Mouse (Mus musculus) MN1 (cell line): Measurements from ENCODE around the gene Ptprh.

Experiments used
- DNase-seq: peaks from one replicate; pipeline ENCODE4 v3.0.0-alpha.2; 2016; ENCODE audit warnings: low spot score

The Ptprh gene

DNA sequence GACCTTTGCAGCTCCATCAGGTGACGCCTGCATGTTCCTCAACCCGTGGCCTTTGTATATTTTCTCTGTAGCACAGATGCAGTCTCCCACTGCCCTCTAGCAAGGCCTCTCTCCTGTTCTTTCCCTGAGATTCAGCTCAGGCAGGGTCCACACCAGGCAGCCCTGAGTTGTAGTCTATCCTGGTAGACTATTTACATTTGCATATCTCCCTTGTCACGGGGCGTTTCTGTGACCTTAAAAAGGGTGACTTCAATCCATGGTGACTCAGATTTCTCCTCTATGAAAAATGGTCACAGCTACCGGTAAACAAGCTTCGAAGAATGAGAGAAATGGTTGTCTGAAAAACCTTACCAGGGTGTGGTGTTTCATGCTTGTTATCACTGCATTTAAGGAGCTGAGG, at the start of gene Ptprh:
Ptprh (minus strand) TSS at position 169 of the 400 bp plus-strand sequence.
- no peak for DNase-seq

DNA sequence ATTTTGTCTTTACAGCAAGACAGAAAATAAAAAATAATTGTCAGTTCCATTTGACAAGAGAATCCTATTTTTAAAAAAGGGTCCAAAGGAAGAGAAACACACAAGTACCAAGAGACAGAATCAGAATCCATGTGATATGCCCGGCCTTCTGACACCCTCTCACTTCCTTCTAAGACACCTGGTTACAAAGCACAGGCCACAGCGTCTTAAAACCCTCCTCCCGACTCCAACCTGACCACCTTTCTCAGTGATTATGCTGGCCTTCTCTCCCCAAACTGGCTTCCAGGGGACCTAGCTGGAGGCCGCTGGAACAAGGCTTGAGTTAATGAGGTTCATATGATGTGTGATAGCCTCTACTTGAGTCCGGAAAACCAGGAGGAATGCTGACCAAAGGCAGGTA, 49.5 kb upstream of the Ptprh start:
- DNase-seq: no peak

- no peak for DNase-seq
Observed at GRCm38 (mm10) chr7:4652726-4653125, 48.9 kb upstream of the Ptprh start.

- no peak for DNase-seq
Observed at GRCm38 (mm10) chr7:4651581-4651980, 47.7 kb upstream of the Ptprh start.

- no peak for DNase-seq
Observed at GRCm38 (mm10) chr7:4647992-4648391, 44.2 kb upstream of the Ptprh start.

DNA sequence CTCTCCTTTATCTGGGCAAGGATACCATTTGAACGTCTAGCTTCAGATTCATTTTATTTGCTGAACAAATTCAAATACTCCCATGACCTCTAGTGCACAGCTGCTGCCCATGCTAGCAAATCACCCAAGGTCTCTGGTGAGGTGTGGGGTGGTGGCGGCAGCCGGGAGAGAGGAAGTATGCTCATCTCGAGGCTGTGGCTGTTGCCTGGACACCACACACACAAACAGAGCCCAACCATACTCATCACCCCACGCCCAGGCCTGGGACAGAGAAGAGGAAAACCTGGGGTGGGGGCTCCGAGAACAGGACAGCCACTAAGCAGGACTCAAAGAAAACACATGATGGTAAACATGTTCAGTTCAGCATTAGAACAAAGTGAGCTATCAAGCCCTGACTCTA, 43.5 kb upstream of the Ptprh start:
- no peak for DNase-seq

GRCm38 (mm10) chr7:4646806-4647205, 43.0 kb upstream of the Ptprh start:
- no peak for DNase-seq

GRCm38 (mm10) chr7:4643225-4643624, 39.4 kb upstream of the Ptprh start:
- no peak for DNase-seq

GRCm38 (mm10) chr7:4641956-4642355, 38.1 kb upstream of the Ptprh start:
- DNase-seq: no peak

DNA sequence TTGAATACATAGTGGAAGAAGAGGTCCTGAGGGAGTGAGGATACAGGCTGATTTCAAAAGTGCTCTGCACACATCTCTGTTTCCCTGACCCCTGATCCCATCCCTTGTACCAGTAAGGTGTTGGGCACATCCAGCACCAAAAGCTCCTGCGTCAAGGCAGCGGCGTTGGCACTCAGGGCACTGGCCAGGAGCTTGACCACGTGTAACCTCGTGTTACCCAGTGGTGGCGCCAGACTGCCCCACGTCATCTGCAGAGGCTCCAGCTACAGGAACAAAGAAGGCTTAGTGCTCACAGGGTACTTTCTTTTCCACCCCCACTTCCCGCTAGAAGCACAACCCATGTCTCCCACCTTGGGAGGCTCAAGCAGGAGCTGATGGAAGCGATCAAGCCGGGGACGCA, 37.3 kb upstream of the Ptprh start:
- no peak for DNase-seq

DNA sequence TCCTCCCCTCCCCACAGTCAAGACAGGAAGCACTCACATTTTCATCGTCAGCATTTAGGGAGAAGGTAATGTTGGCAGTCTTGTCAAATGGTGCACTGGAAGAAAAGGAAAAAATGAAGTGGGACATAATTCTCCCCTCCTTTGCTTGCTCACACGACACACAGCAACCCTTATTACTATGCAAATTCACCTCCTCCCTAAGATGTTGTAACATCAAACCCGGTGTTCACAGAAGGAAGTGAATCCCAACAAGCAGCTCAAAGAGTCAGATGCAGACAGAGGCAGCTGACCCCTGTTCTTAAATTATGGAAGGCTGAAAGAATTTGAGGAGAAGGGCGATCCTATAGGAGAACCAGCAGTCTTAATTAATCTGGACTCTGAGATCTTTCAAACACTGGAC, 32.3 kb upstream of the Ptprh start:
- no peak for DNase-seq

DNA sequence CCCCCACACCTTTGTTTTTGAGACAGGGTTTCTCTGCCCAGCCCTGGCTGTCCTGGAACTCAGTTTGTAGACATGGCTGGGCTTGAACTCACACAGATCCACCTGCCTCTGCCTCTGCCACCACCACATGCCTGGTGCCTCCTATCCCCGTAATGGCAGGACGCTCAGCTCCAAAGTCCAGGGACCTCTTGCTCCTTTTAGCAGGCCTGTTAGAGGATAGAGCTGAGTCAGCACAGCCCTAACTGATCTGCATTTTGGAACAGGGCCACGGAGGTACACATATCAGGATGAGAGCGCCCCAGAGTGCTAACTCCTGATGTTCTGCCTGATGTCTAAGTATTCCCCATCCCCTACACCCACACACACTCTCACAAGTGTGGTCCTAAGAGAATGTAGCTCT, 27.2 kb upstream of the Ptprh start, which contains the start of gene Tmem86b:
Tmem86b (minus strand) TSS at position 392 of the 400 bp plus-strand sequence.
- no peak for DNase-seq

- no peak for DNase-seq
Observed at GRCm38 (mm10) chr7:4630198-4630597, 26.4 kb upstream of the Ptprh start.

DNA sequence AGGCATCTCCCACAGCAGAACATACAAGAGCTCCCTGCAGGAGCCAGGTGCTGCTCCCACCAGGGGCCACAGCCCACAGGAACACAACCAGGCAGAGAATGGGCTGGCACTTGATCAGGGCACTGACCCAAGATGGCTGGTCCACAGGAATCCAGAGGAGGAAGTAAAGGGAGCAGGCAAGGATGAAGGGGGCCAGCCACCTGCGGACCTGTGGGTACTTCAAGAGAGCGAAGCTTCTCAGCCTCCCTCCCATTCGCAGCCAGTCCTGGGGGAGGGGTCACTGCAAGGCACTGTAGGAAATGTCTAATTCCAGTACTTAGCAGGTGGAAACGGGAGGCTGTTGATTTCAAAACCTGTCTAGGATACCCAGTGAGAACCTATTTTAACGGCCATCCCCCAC, 25.7 kb upstream of the Ptprh start:
- DNase-seq: no peak

DNA sequence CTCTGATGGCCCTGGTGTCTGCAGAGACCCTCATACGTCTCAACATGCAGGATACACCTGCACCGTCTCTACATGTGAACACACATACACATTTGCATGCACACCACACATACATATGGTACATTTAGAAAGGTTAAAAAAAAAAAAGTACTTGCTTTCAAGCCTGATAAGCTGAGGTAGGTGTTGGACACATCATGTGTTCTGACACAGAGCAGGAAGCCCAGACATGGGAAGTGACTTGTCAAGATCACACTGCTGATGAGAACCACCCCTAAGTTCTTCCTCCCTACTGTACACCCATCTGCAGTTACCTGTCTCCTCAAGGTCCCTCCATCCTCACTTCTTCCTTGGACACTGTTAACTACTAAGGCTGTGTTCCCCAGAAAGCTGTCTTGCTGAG, 22.1 kb upstream of the Ptprh start:
- DNase-seq: no peak

DNA sequence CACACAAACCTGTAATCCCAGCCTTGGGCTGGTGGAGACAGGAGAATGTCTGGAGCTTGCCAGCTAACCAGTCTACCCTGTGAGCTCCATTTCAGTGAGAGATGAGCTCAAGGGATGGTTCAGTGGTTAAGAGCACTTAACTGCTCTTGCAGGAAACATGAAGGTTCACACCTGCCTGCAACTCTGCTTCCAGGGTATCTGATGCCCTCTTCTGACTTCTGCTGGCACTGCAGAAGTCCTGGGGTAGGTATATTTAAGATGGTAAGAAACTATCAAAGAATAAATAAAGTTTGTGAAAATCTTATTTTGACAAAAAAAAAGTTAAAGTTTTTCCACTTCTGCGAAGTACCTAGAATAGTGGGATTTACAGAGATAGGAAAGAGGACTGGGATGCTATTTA, 20.5 kb upstream of the Ptprh start:
- no peak for DNase-seq

DNA sequence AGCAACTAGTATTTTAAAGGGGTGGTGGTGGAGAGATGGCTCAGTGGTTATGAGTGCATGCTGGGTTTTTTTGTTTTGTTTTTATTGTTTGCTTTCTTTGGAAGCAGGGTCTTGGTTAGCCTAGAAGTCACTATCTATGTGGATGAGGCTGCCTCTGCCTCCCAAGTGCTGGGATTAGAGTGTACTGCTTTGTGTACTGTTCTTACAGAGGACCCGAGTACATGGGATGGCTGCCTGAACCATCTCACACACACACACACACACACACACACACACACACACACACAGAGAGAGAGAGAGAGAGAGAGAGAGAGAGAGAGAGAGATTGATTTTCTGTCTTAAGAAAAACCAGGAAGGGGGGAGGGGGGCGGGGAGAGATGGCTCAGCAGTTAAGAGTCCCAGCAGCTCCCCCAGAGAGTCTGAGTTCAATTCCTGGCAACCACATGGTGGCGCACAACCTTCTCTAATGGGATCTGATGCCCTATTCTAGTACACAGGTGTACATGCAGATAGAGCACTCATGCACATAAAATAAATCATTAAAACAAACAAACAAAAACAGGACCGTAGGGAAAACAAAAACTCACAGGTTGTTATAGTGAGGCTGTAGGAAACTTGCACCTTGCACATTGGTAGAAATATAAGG, 19.8 kb upstream of the Ptprh start:
- DNase-seq: peak; percentile 35

DNA sequence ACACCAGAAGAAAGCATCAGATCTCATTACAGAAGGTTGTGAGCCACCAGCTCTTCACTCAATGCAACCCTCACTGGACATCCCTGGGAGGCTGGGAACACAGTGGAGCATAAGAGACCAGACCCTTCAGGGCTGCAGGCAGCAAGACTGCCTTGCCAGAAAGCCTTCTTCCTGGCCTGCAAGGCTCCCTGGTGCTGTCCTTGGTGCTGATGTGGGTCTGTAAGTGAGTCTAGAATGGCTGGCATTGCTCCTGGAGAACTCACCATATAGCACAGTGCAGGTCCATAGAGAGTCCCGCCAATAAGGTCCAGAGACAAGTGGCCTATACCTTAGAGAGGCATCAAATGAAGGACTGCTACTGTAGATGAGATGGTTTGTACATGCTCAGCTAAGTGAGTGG, 16.1 kb upstream of the Ptprh start:
- no peak for DNase-seq

- no peak for DNase-seq
Observed at GRCm38 (mm10) chr7:4613740-4614403, 10.0 kb upstream of the Ptprh start.

- no peak for DNase-seq
Observed at GRCm38 (mm10) chr7:4612956-4613355, 9.1 kb upstream of the Ptprh start.

DNA sequence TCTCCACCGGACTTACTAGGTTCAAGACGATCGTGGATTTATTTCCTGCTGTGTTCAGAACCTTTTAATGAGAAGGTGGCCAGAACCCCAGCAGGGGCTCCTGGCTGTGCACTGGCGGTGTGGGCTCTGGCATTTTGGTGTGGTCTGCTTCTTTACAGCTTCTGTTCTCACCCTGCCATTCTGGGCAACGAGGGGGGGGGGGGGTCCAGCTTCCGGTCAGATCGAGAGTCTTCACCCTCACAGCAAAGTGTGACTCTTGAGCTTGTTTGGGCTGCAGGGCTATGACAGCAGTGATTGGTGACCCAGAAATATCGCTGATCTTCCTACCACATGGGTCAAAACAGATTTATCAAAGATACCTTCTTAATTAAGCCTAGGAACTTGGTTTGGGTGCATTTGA, 8.5 kb upstream of the Ptprh start:
- no peak for DNase-seq

- DNase-seq: no peak
Observed at GRCm38 (mm10) chr7:4611921-4612341, 8.1 kb upstream of the Ptprh start.

DNA sequence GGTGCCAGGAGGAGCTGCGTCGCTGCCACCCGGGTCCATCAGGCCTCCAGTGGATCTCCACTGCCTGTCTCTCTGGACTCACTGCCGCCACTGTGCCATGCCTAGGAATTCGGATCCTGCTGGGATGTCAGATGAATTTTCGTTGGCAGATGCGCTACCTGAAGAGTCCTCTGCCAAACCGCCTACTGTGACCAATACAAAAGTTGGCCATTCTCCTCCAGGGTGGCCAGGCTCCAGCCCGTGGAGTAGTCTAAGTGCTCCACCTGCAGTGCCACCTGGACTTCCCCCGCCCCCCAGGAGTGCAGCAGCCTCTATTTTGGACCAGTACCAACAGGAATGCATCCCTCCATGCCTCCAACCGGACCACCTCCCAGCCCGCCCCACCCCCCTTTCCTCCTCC, 7.7 kb upstream of the Ptprh start:
- DNase-seq: no peak

- no peak for DNase-seq
Observed at GRCm38 (mm10) chr7:4608002-4608401, 4.2 kb upstream of the Ptprh start.
